Mouse (Mus musculus): Measurements from ENCODE around the gene Tmem240. TPM values are rescaled to one million over a fixed set of nuclear protein-coding genes. Genes with fewer than 3 reads are reported as not detected.

The Tmem240 gene
- total and polyA plus RNA-seq, 2 experiments from 2014 or later = 0.41 to 0.57 TPM

- H3K4me1 ChIP-seq (ENCODE audit: control insufficient read depth, insufficient read depth) = peaks cover 4% of the 10 kb centered on the region; the same call in 1 of the 2 replicates
- H3K27me3 ChIP-seq (ENCODE audit: control insufficient read depth, insufficient read depth, low read length) = peaks cover 5% of the 10 kb centered on the region; the same call in 1 of the 2 replicates
- ATAC-seq (ENCODE audit: insufficient read depth, low read depth) = no peak
- no peaks in the 10 kb centered on the region for H3K9me3 ChIP-seq (replicated peaks; ENCODE audit: control insufficient read depth, low read length)
- no peak for DNase-seq (ENCODE audit: low spot score)
- WGBS = 65% methylated on average over 5 of the region's 5 CpGs
- H3K36me3 ChIP-seq (replicated peaks; ENCODE audit: control insufficient read depth, insufficient read depth, low read length) = no peaks in the 10 kb centered on the region
- peak overlapping the region; percentile 51; the same call in 1 of the 2 replicates for H3K4me3 ChIP-seq (ENCODE audit: low read depth, low read length)
- H3K27ac ChIP-seq (ENCODE audit: low read depth) = no peak overlapping the region
- H3K9ac ChIP-seq (replicated peaks; ENCODE audit: low read depth, low read length) = peak overlapping the region; percentile 71; the same call in 1 of the 2 replicates
- peak overlapping the region; percentile 87; the same call in 1 of the 2 replicates for H3K4me2 ChIP-seq (ENCODE audit: low read depth, low read length)
- TF ChIP-seq EP300 (IDR thresholded peaks at IDR 0.05; ENCODE audit: low read depth) (no peak), CTCF (IDR thresholded peaks at IDR 0.05; ENCODE audit: low read depth) (no peak)
Observed at GRCm38 (mm10) chr4:155769496-155769879, 34.9 kb downstream of the Tmem240 start.

- Histone ChIP-seq H3K4me2 (ENCODE audit: low read depth, low read length) (peak overlapping the region; percentile 87), H3K27me3 (ENCODE audit: control insufficient read depth, insufficient read depth, low read length) (peaks cover 5% of the 10 kb centered on the region; the same call in 1 of the 2 replicates), H3K9ac (replicated peaks; ENCODE audit: low read depth, low read length) (peak overlapping the region; percentile 71), H3K27ac (ENCODE audit: low read depth) (peak overlapping the region; percentile 77), H3K36me3 (replicated peaks; ENCODE audit: control insufficient read depth, insufficient read depth, low read length) (no peaks in the 10 kb centered on the region), H3K4me3 (ENCODE audit: low read depth, low read length) (peak overlapping the region; percentile 51), H3K4me1 (ENCODE audit: control insufficient read depth, insufficient read depth) (peaks cover 9% of the 10 kb centered on the region), H3K9me3 (replicated peaks; ENCODE audit: control insufficient read depth, low read length) (no peaks in the 10 kb centered on the region)
- ATAC-seq (ENCODE audit: insufficient read depth, low read depth) (peak; percentile 90), DNase-seq (ENCODE audit: low spot score) (peak; percentile 81)
- TF ChIP-seq EP300 (IDR thresholded peaks at IDR 0.05; ENCODE audit: low read depth) = no peak
- TF ChIP-seq CTCF (IDR thresholded peaks at IDR 0.05; ENCODE audit: low read depth) = peak; percentile 98
- 2% methylated on average over 39 of the region's 39 CpGs for WGBS
Observed at GRCm38 (mm10) chr4:155769880-155770512, 35.4 kb downstream of the Tmem240 start.

DNA sequence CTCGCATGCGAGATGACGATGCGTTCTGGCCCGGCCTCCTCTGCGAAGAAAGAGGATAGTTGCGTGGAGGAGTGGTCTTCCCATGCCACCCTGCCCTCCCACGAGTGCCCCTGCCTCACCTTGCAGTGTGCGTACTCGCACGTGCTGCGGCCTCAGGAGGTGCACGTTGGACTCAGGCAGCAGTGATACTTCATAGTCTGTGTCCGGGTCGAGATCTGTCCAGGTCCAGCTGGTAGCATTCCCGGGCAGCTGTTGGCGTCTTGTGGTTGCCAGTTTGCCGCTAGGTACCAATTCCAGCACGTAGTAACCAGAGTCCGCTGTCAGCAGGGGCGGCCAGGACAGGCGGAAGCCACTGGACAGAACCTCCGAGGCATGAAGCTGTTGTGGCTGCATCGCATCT, 36.0 kb downstream of the Tmem240 start:
- Histone ChIP-seq H3K27me3 (ENCODE audit: control insufficient read depth, insufficient read depth, low read length) (peaks cover 5% of the 10 kb centered on the region; the same call in 1 of the 2 replicates), H3K27ac (ENCODE audit: low read depth) (no peak overlapping the region), H3K9ac (replicated peaks; ENCODE audit: low read depth, low read length) (peak overlapping the region; percentile 71; the same call in 1 of the 2 replicates), H3K36me3 (replicated peaks; ENCODE audit: control insufficient read depth, insufficient read depth, low read length) (no peaks in the 10 kb centered on the region), H3K9me3 (replicated peaks; ENCODE audit: control insufficient read depth, low read length) (no peaks in the 10 kb centered on the region), H3K4me2 (ENCODE audit: low read depth, low read length) (peak overlapping the region; percentile 87), H3K4me3 (ENCODE audit: low read depth, low read length) (peak overlapping the region; percentile 51), H3K4me1 (ENCODE audit: control insufficient read depth, insufficient read depth) (peaks cover 15% of the 10 kb centered on the region)
- DNase-seq (ENCODE audit: low spot score) (no peak), ATAC-seq (ENCODE audit: insufficient read depth, low read depth) (no peak)
- 43% methylated on average over 24 of the region's 24 CpGs for WGBS
- TF ChIP-seq CTCF (IDR thresholded peaks at IDR 0.05; ENCODE audit: low read depth) = no peak
- TF ChIP-seq EP300 (IDR thresholded peaks at IDR 0.05; ENCODE audit: low read depth) = no peak

- Histone ChIP-seq H3K4me3 (ENCODE audit: low read depth, low read length) (no peak overlapping the region), H3K4me2 (ENCODE audit: low read depth, low read length) (no peak overlapping the region), H3K9me3 (replicated peaks; ENCODE audit: control insufficient read depth, low read length) (no peaks in the 10 kb centered on the region), H3K4me1 (ENCODE audit: control insufficient read depth, insufficient read depth) (peaks cover 22% of the 10 kb centered on the region), H3K9ac (replicated peaks; ENCODE audit: low read depth, low read length) (no peak overlapping the region), H3K27ac (ENCODE audit: low read depth) (no peak overlapping the region), H3K27me3 (ENCODE audit: control insufficient read depth, insufficient read depth, low read length) (peaks cover 5% of the 10 kb centered on the region; the same call in 1 of the 2 replicates), H3K36me3 (replicated peaks; ENCODE audit: control insufficient read depth, insufficient read depth, low read length) (no peaks in the 10 kb centered on the region)
- TF ChIP-seq CTCF (IDR thresholded peaks at IDR 0.05; ENCODE audit: low read depth) = no peak
- TF ChIP-seq EP300 (IDR thresholded peaks at IDR 0.05; ENCODE audit: low read depth) = no peak
- no peak for DNase-seq (ENCODE audit: low spot score)
- ATAC-seq (ENCODE audit: insufficient read depth, low read depth) = no peak
- 64% methylated on average over 2 of the region's 2 CpGs for WGBS
Observed at GRCm38 (mm10) chr4:155771706-155772105, 37.1 kb downstream of the Tmem240 start.

GRCm38 (mm10) chr4:155772786-155773185, 38.2 kb downstream of the Tmem240 start:
- Histone ChIP-seq H3K27ac (ENCODE audit: low read depth) (no peak overlapping the region), H3K4me1 (ENCODE audit: control insufficient read depth, insufficient read depth) (peaks cover 29% of the 10 kb centered on the region), H3K4me2 (ENCODE audit: low read depth, low read length) (no peak overlapping the region), H3K9me3 (replicated peaks; ENCODE audit: control insufficient read depth, low read length) (no peaks in the 10 kb centered on the region), H3K36me3 (replicated peaks; ENCODE audit: control insufficient read depth, insufficient read depth, low read length) (no peaks in the 10 kb centered on the region), H3K9ac (replicated peaks; ENCODE audit: low read depth, low read length) (no peak overlapping the region), H3K4me3 (ENCODE audit: low read depth, low read length) (no peak overlapping the region), H3K27me3 (ENCODE audit: control insufficient read depth, insufficient read depth, low read length) (peaks cover 5% of the 10 kb centered on the region; the same call in 1 of the 2 replicates)
- TF ChIP-seq EP300 (IDR thresholded peaks at IDR 0.05; ENCODE audit: low read depth) (no peak), CTCF (IDR thresholded peaks at IDR 0.05; ENCODE audit: low read depth) (no peak)
- no peak for DNase-seq (ENCODE audit: low spot score)
- WGBS = 81% methylated on average over 13 of the region's 13 CpGs
- ATAC-seq (ENCODE audit: insufficient read depth, low read depth) = no peak

Data from heart, postnatal 0 days (tissue).